Comparison of ENCODE assay signal across 25 mouse cellular contexts in genomic region chr5:121100886-121101580, GRCm38 (mm10).
DNase-seq lines count a peak whose midpoint lies in the region; ATAC-seq and TF ChIP-seq lines count a peak whose summit lies in the region.
"Had no signal": no experiment of that assay in that cellular context is flagged by ENCODE, and none has a peak within 500 bp of the region (broad histone marks: within the 10 kb centered on the region; RNA-seq: fewer than 3 reads in every experiment).

No protein-coding gene starts in this region.

- TF ChIP-seq CTCF in cerebellum, adult 2 months (IDR thresholded peaks at IDR 0.05; ENCODE audit: borderline replicate concordance, insufficient read depth, low read depth, low read length): no peak
- no peak for TF ChIP-seq CTCF in stomach, postnatal 0 days (IDR thresholded peaks at IDR 0.05; ENCODE audit: low read depth)
- no peak for TF ChIP-seq CTCF in thymus, adult 2 months (IDR thresholded peaks at IDR 0.05; ENCODE audit: borderline replicate concordance, control insufficient read depth, extremely low read depth, insufficient read depth, low read length, poor library complexity)

- H3K9me3 ChIP-seq in stomach, postnatal 0 days (ENCODE audit: control insufficient read depth, low read length): no peaks in the 10 kb centered on the region
- H3K9me3 ChIP-seq: embryonic facial prominence, embryonic 13.5 days; forebrain, embryonic 12.5 days; G1E; heart, embryonic 12.5 days; limb, embryonic 12.5 days; midbrain, embryonic 10.5 days had no signal

- H3K9ac ChIP-seq in stomach, postnatal 0 days (ENCODE audit: low read length): no peak overlapping the region
- H3K9ac ChIP-seq: embryonic facial prominence, embryonic 13.5 days; forebrain, embryonic 12.5 days; heart, embryonic 12.5 days; hindbrain, embryonic 14.5 days; limb, embryonic 12.5 days; liver, postnatal 0 days had no signal

- no peak for TF ChIP-seq POLR2A in cerebellum, adult 2 months (IDR thresholded peaks at IDR 0.05; ENCODE audit: borderline replicate concordance, insufficient read depth, low read length)
- no peak for TF ChIP-seq POLR2A in thymus, adult 2 months (IDR thresholded peaks at IDR 0.05; ENCODE audit: control insufficient read depth, extremely low read depth, insufficient read depth, low read length, poor library complexity)

- 17% methylated on average over 9 of the region's 9 CpGs for WGBS in cerebellum, adult 2 months
- 69% methylated on average over 9 of the region's 9 CpGs for WGBS in stomach, postnatal 0 days
- 80% methylated on average over 9 of the region's 9 CpGs for WGBS in thymus, adult 2 months

- H3K4me1 ChIP-seq in cerebellum, adult 2 months (ENCODE audit: control insufficient read depth, insufficient read depth, low read length): peaks cover 20% of the 10 kb centered on the region
- H3K4me1 ChIP-seq in stomach, postnatal 0 days (replicated peaks; ENCODE audit: control insufficient read depth, insufficient read depth): no peaks in the 10 kb centered on the region
- peaks cover under 1% of the 10 kb centered on the region for H3K4me1 ChIP-seq in thymus, adult 2 months (replicated peaks; ENCODE audit: control insufficient read depth, insufficient read depth, low read length)
- H3K4me1 ChIP-seq: embryonic facial prominence, embryonic 13.5 days; forebrain, embryonic 12.5 days; heart, embryonic 12.5 days; limb, embryonic 12.5 days; midbrain, embryonic 10.5 days had no signal

- no peaks in the 10 kb centered on the region for H3K36me3 ChIP-seq in stomach, postnatal 0 days (ENCODE audit: control insufficient read depth, insufficient read depth, low read length)
- H3K36me3 ChIP-seq in thymus, adult 2 months (ENCODE audit: control insufficient read depth, insufficient read depth, low read length): no peaks in the 10 kb centered on the region
- H3K36me3 ChIP-seq: embryonic facial prominence, embryonic 13.5 days; forebrain, embryonic 12.5 days; G1E; heart, embryonic 12.5 days; limb, embryonic 12.5 days; midbrain, embryonic 10.5 days had no signal

- TF ChIP-seq EP300 in stomach, postnatal 0 days (optimal IDR thresholded peaks at IDR 0.05): no peak

- peak; percentile 52; the same call in 1 of the 2 replicates for ATAC-seq in cerebellum, adult (ENCODE audit: insufficient number of reproducible peaks, low FRiP score, low TSS enrichment)
- ATAC-seq in stomach, postnatal 0 days (ENCODE audit: low FRiP score, low TSS enrichment): no peak
- ATAC-seq: inflammation-experienced regulatory T-cells, adult 6 months; liver, postnatal 0 days; lung, postnatal 0 days; Patski had no signal

- H3K27me3 ChIP-seq in cerebellum, adult 2 months (ENCODE audit: control insufficient read depth, insufficient read depth, low read length): no peaks in the 10 kb centered on the region
- no peaks in the 10 kb centered on the region for H3K27me3 ChIP-seq in stomach, postnatal 0 days (ENCODE audit: control insufficient read depth, insufficient read depth, low read length)
- H3K27me3 ChIP-seq in thymus, adult 2 months (ENCODE audit: control insufficient read depth, insufficient read depth, low read length): no peaks in the 10 kb centered on the region
- H3K27me3 ChIP-seq: CH12.LX; embryonic facial prominence, embryonic 13.5 days; forebrain, embryonic 12.5 days; heart, embryonic 12.5 days; limb, embryonic 12.5 days; Patski had no signal

- H3K4me2 ChIP-seq in stomach, postnatal 0 days (replicated peaks; ENCODE audit: low read depth): no peak overlapping the region
- H3K4me2 ChIP-seq: embryonic facial prominence, embryonic 13.5 days; forebrain, embryonic 12.5 days; heart, embryonic 12.5 days; hindbrain, embryonic 14.5 days; limb, embryonic 12.5 days; liver, embryonic 11.5 days had no signal

- peak overlapping the region; percentile 49 for H3K27ac ChIP-seq in cerebellum, adult 2 months (ENCODE audit: insufficient read depth, low read length)
- H3K27ac ChIP-seq in stomach, postnatal 0 days (replicated peaks): no peak overlapping the region
- no peak overlapping the region for H3K27ac ChIP-seq in thymus, adult 2 months (ENCODE audit: control insufficient read depth, insufficient read depth, low read length)
- H3K27ac ChIP-seq: embryonic facial prominence, embryonic 13.5 days; forebrain, embryonic 12.5 days; hindbrain, embryonic 14.5 days; limb, embryonic 12.5 days; midbrain, embryonic 10.5 days had no signal

- no peak for DNase-seq in cerebellum, postnatal 4 days (ENCODE audit: low spot score in 2 of 2)
- peak; percentile 78 for DNase-seq in 416B (ENCODE audit: low read depth)
- peak; percentile 83 to 90 for DNase-seq in cerebellum, adult 2 months
- peak; percentile 77 to 87 for DNase-seq in cerebellum, postnatal 25 days
- no peak for DNase-seq in stomach, postnatal 0 days (ENCODE audit: low spot score)
- DNase-seq in heart, adult 11 months: no peak
- no peak for DNase-seq in thymus, adult 2 months
- DNase-seq: kidney, adult 2 months; kidney, postnatal 10 days; liver, postnatal 0 days; thymus, postnatal 14 days had no signal

- H3K4me3 ChIP-seq in cerebellum, adult 2 months (replicated peaks; ENCODE audit: insufficient read depth, low read depth, low read length): no peak overlapping the region
- no peak overlapping the region for H3K4me3 ChIP-seq in stomach, postnatal 0 days (ENCODE audit: low read depth, low read length)
- no peak overlapping the region for H3K4me3 ChIP-seq in thymus, adult 2 months (ENCODE audit: control insufficient read depth, insufficient read depth, low read length)
- H3K4me3 ChIP-seq: embryonic facial prominence, embryonic 13.5 days; erythroblast, embryonic 14.5 days; forebrain, embryonic 12.5 days; heart, embryonic 12.5 days; limb, embryonic 12.5 days; midbrain, embryonic 10.5 days had no signal

Comparison
In these comparisons a context has a peak if more than half of its experiments do, and no peak if none do; other contexts are left out.
1. DNase-seq: peak in 416B (single experiment), cerebellum, adult 2 months (2 of 2) and cerebellum, postnatal 25 days (2 of 2); none in cerebellum, postnatal 4 days (0 of 2), stomach, postnatal 0 days (single experiment), heart, adult 11 months (single experiment) and thymus, adult 2 months (single experiment).